Mouse (Mus musculus) limb, embryonic 10.5 days (tissue): ENCODE results near the gene Arid2. TPM values are rescaled to one million over a fixed set of nuclear protein-coding genes. Genes with fewer than 3 reads are reported as not detected.

ENCODE experiments used
- DNase-seq: peaks from one replicate; pipeline ENCODE4 v3.0.0-alpha.2; 2017; ENCODE audit warnings: low spot score
- H3K27ac ChIP-seq: fragments of 300-500 bp; sonication (generic); 2 replicates; pipeline ENCODE4 v1.5.1; 2016; ENCODE audit warnings: mild to moderate bottlenecking
- H3K27me3 ChIP-seq: fragments of 300-500 bp; sonication (generic); 2 replicates; pipeline ENCODE4 v1.6.1; 2016; ENCODE audit warnings: low read depth, mild to moderate bottlenecking; ENCODE audit not compliant: poor library complexity, severe bottlenecking
- H3K36me3 ChIP-seq: fragments of 300-500 bp; sonication (generic); 2 replicates; pipeline ENCODE4 v1.6.1; 2016; ENCODE audit warnings: mild to moderate bottlenecking, moderate library complexity
- H3K4me1 ChIP-seq: fragments of 300-500 bp; sonication (generic); 2 replicates; pipeline ENCODE4 v1.6.1; 2016
- H3K4me3 ChIP-seq: fragments of 300-500 bp; sonication (generic); 2 replicates; pipeline ENCODE4 v1.5.1; 2016; ENCODE audit warnings: mild to moderate bottlenecking, moderate library complexity
- H3K9me3 ChIP-seq: fragments of 300-500 bp; sonication (generic); replicated peaks from 2 replicates; pipeline ENCODE4 v1.6.1; 2016; ENCODE audit warnings: mild to moderate bottlenecking
- WGBS: fragments of 180-500 bp; shearing (Covaris S2); methylation state at CpG from one replicate; pipeline ENCODE4 v1.1.7; 2016; 5-methylcytosine and 5-hydroxymethylcytosine counted together
- polyA plus RNA-seq: library from polyadenylated mRNA; unstranded; fragments of >200 nt; fragmentation: Nextera tagmentation; extraction: Ambion mirVana; gene quantifications from 2 replicates; pipeline ENCODE4 v1.2.1, GENCODE M21; 2016

Gene Arid2
- polyA plus RNA-seq, 1 experiment from 2014 or later, result 34.9 TPM

DNA sequence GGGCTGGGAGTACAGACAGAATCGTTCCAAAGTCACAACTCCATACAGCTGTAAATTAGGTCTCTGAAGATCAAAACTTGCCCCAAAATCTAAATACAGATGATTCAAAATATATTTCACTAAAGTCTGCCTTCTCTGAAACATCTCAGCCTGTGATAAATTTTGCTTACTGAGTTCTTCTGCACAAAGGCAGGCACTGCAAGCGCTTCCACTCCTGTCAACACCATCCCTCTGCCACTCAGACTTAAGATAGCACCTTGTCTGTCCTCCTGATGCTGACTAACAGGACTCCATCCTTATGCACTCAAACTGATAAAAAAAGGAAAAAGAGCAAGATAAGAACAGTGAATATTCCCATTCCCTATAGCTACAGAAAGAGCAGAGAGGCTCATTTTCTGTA lies 13.0 kb upstream of the Arid2 start:
- Histone ChIP-seq H3K27ac (no peak overlapping the region), H3K4me1 (0 out of 2 replicates have a peak, but pooled peaks cover 3% of the 10 kb centered on the region), H3K36me3 (peaks cover 85% of the 10 kb centered on the region), H3K27me3 (no peaks in the 10 kb centered on the region), H3K4me3 (no peak overlapping the region), H3K9me3 (no peaks in the 10 kb centered on the region)
- DNase-seq, result no peak
- WGBS, result 96% methylated on average over 2 of the region's 2 CpGs

DNA sequence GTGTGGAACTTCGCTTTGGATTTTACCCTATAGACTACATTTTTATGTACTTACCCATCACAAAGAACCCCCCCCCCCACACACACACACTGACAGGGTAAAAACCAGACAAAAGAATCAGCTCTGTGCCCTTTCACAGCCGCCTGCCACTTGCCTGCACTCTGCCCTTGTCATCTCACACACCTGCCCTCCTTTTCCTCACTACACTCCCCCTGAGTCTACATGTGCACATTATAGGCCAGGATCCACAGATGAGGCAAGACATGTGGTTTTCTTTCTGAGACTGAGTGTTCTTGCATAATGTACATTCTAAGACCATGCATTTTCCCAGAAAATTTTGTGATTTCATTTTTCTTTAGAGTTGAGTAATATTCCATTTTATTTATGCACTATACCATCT lies 12.1 kb upstream of the Arid2 start:
- DNase-seq, result no peak
- 87% methylated on average over 2 of the region's 2 CpGs for WGBS
- no peak overlapping the region for H3K4me3 ChIP-seq
- H3K27me3 ChIP-seq, result no peaks in the 10 kb centered on the region
- H3K27ac ChIP-seq, result no peak overlapping the region
- H3K4me1 ChIP-seq, result 0 out of 2 replicates have a peak, but pooled peaks cover 3% of the 10 kb centered on the region
- H3K36me3 ChIP-seq, result peaks cover 86% of the 10 kb centered on the region
- no peaks in the 10 kb centered on the region for H3K9me3 ChIP-seq

DNA sequence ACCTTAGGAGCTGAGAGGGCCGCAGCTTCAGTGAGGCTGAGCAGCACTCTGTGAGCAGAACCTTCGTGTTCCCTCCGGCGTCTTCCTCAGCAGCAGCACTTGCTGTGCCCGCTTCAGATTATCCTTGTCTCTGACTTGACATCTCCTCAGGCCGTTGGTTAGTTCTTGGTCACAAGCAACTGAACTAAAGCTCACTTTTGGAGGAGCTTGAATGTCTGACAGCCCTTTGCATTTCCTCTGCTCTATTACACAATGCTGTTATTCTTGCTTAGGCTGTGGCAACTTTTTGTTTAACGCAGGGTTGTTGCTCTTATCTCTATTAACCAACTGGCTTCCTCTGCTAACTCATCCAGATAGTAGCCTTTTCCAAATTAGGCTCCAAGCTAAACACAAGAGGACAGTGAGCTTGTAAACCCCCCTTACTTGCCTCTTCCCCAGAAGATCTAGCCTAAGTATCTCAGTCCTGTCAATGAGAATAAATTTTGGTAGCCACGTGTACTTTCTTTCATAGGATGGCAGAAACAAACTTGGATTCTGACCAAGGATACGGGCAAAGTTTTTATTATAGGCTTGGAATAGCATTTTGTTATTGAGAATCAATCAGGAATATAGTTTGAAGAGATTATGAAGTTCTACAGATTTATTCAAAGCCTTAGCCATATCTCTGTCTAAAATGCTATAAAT lies 11.4 kb upstream of the Arid2 start:
- no peak overlapping the region for H3K27ac ChIP-seq
- no peaks in the 10 kb centered on the region for H3K27me3 ChIP-seq
- H3K4me1 ChIP-seq, result 0 out of 2 replicates have a peak, but pooled peaks cover 3% of the 10 kb centered on the region
- DNase-seq, result no peak
- H3K36me3 ChIP-seq, result peaks cover 89% of the 10 kb centered on the region
- no peaks in the 10 kb centered on the region for H3K9me3 ChIP-seq
- whole genome bisulfite sequencing, result 92% methylated on average over 9 of the region's 9 CpGs
- no peak overlapping the region for H3K4me3 ChIP-seq

DNA sequence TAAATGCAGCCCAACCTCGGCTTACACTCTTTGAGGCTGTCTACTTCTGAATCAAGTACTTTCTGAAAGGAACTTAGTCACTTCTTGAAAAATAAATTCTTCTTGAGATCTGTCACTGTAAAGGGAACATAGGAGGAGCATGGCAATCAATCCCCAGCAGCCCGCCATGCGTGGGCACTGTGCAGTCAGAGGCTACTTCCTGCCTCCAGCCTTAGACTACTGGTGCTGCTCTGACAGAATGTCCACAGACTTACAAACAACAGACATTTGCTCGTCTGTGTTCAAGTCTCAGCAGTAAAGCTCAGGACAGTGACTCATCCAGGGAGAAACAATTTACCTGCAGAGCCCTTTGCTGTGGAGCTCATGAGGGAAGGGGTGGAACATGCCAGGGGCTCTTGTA lies 10.3 kb upstream of the Arid2 start:
- 90% methylated on average over 4 of the region's 4 CpGs for WGBS
- H3K9me3 ChIP-seq, result no peaks in the 10 kb centered on the region
- no peak for DNase-seq
- H3K27ac ChIP-seq, result no peak overlapping the region
- H3K4me1 ChIP-seq, result 0 out of 2 replicates have a peak, but pooled peaks cover 3% of the 10 kb centered on the region
- peaks cover 92% of the 10 kb centered on the region for H3K36me3 ChIP-seq
- no peaks in the 10 kb centered on the region for H3K27me3 ChIP-seq
- H3K4me3 ChIP-seq, result no peak overlapping the region

DNA sequence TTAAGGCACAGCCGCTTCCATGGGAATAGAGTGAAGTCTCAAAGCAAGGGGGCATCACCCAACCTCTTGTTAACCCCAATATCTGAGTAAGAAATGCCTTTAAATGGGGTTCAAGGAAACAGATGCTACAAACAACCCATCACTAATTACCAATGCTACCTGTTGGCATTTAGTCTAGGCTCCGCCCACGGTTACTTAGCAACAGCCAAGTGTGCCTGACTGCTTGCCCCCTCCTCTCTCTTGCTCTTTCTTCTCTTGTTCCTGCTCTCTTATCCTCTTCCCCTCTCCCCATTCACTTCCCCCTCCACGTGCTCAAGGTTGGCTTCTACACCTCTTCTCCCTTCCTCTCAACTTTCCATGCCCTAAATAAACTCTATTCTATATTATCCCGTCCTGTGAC lies 6.1 kb upstream of the Arid2 start:
- no peak for DNase-seq
- WGBS, result 88% methylated on average over 5 of the region's 5 CpGs
- Histone ChIP-seq H3K4me1 (peaks cover 19% of the 10 kb centered on the region), H3K27ac (no peak overlapping the region), H3K9me3 (no peaks in the 10 kb centered on the region), H3K4me3 (no peak overlapping the region), H3K36me3 (peaks cover 60% of the 10 kb centered on the region), H3K27me3 (no peaks in the 10 kb centered on the region)

GRCm38 (mm10) chr15:96283141-96283540 lies 4.2 kb upstream of the Arid2 start:
- H3K4me1 ChIP-seq, result peaks cover 19% of the 10 kb centered on the region
- DNase-seq, result no peak
- no peaks in the 10 kb centered on the region for H3K9me3 ChIP-seq
- no peaks in the 10 kb centered on the region for H3K27me3 ChIP-seq
- no peak overlapping the region for H3K27ac ChIP-seq
- WGBS, result 84% methylated on average over 8 of the region's 8 CpGs
- peak overlapping the region; percentile 84; the same call in 1 of the 2 replicates for H3K4me3 ChIP-seq
- peaks cover 42% of the 10 kb centered on the region for H3K36me3 ChIP-seq

GRCm38 (mm10) chr15:96283920-96284431 lies 3.3 kb upstream of the Arid2 start:
- H3K4me1 ChIP-seq, result peaks cover 19% of the 10 kb centered on the region
- H3K27ac ChIP-seq, result peak overlapping the region; percentile 100
- no peaks in the 10 kb centered on the region for H3K27me3 ChIP-seq
- no peaks in the 10 kb centered on the region for H3K9me3 ChIP-seq
- WGBS, result 36% methylated on average over 11 of the region's 11 CpGs
- H3K36me3 ChIP-seq, result peaks cover 33% of the 10 kb centered on the region
- H3K4me3 ChIP-seq, result peak overlapping the region; percentile 84
- DNase-seq, result peak; percentile 57

DNA sequence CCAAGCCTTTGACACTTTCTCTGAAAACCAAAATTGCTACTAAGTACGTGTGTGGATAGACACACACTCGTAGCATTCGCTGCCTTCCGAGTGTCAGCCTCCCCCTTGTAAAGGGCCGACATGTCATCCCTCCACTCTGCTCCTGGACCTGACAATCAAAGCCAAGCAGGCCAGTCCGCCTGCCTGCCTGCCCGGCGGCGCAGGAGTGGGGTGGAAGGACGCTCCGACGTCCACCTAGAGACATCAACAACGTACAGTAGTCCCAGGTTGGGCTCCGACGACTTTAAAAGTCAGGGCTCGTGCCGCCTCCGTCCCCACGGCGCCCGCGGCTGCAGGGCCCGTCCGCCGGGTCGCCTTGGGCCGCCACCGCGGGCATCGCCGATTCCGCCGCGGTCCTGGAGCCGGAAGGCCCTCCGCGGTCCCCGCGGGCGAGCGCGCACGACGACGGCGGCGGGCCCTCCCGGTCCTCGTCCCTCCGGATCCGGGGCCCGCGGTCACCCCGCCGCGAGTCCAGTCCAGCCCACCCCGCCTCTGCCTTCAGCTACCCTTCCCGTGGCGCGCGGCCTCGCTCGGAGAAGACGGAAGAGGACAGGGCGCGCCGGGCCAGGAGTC lies 2.5 kb upstream of the Arid2 start:
- H3K4me3 ChIP-seq, result peak overlapping the region; percentile 84
- peaks cover 25% of the 10 kb centered on the region for H3K4me1 ChIP-seq
- H3K27ac ChIP-seq, result peak overlapping the region; percentile 100
- H3K36me3 ChIP-seq, result peaks cover 25% of the 10 kb centered on the region
- H3K27me3 ChIP-seq, result no peaks in the 10 kb centered on the region
- peak; percentile 76 for DNase-seq
- under 1% methylated on average over 67 of the region's 67 CpGs for WGBS
- H3K9me3 ChIP-seq, result no peaks in the 10 kb centered on the region

- DNase-seq, result peak; percentile 91
- Histone ChIP-seq H3K4me3 (peak overlapping the region; percentile 84), H3K4me1 (peaks cover 29% of the 10 kb centered on the region), H3K9me3 (no peaks in the 10 kb centered on the region), H3K36me3 (peaks cover 18% of the 10 kb centered on the region), H3K27ac (peak overlapping the region; percentile 100), H3K27me3 (no peaks in the 10 kb centered on the region)
- WGBS, result under 1% methylated on average over 61 of the region's 64 CpGs
Observed at GRCm38 (mm10) chr15:96285323-96286014, 1.8 kb upstream of the Arid2 start.

GRCm38 (mm10) chr15:96286015-96286934 lies 1.0 kb upstream of the Arid2 start:
- DNase-seq, result peak; percentile 96
- H3K36me3 ChIP-seq, result peaks cover 15% of the 10 kb centered on the region
- WGBS, result under 1% methylated on average over 72 of the region's 72 CpGs
- peaks cover 29% of the 10 kb centered on the region for H3K4me1 ChIP-seq
- H3K9me3 ChIP-seq, result no peaks in the 10 kb centered on the region
- H3K27ac ChIP-seq, result peak overlapping the region; percentile 100
- peak overlapping the region; percentile 84 for H3K4me3 ChIP-seq
- no peaks in the 10 kb centered on the region for H3K27me3 ChIP-seq

GRCm38 (mm10) chr15:96286935-96287292 lies 404 bp upstream of the Arid2 start:
- DNase-seq, result no peak
- 8% methylated on average over 51 of the region's 63 CpGs for WGBS
- Histone ChIP-seq H3K4me3 (peak overlapping the region; percentile 84), H3K36me3 (peaks cover 17% of the 10 kb centered on the region), H3K4me1 (peaks cover 29% of the 10 kb centered on the region), H3K27me3 (no peaks in the 10 kb centered on the region), H3K27ac (peak overlapping the region; percentile 100), H3K9me3 (no peaks in the 10 kb centered on the region)
